Mouse (Mus musculus) embryonic facial prominence, embryonic 12.5 days (tissue): ENCODE measurements around the gene Fgd6. TPM values are rescaled to one million over a fixed set of nuclear protein-coding genes. Genes with fewer than 3 reads are reported as not detected.

Source experiments
- ATAC-seq: fragments of 200-750 bp; cut with Nextera tagmentation; 2 replicates; pipeline ENCODE4 v1.8.0; 2017; ENCODE audit not compliant: insufficient number of reproducible peaks, insufficient read depth, low FRiP score, low TSS enrichment
- H3K27ac ChIP-seq: fragments of 300-500 bp; sonication (generic); 2 replicates; pipeline ENCODE4 v1.5.1; 2016; ENCODE audit warnings: mild to moderate bottlenecking
- H3K27me3 ChIP-seq: fragments of 300-500 bp; sonication (generic); 2 replicates; pipeline ENCODE4 v1.6.1; 2016; ENCODE audit warnings: mild to moderate bottlenecking, moderate library complexity
- H3K36me3 ChIP-seq: fragments of 300-500 bp; sonication (generic); 2 replicates; pipeline ENCODE4 v1.6.1; 2016; ENCODE audit warnings: mild to moderate bottlenecking
- H3K4me1 ChIP-seq: fragments of 300-500 bp; sonication (generic); 2 replicates; pipeline ENCODE4 v1.6.1; 2016
- H3K4me2 ChIP-seq: fragments of 300-500 bp; sonication (generic); replicated peaks from 2 replicates; pipeline ENCODE4 v1.6.1; 2016; ENCODE audit warnings: mild to moderate bottlenecking, moderate library complexity
- H3K4me3 ChIP-seq: fragments of 300-500 bp; sonication (generic); 2 replicates; pipeline ENCODE4 v1.5.1; 2016; ENCODE audit warnings: mild to moderate bottlenecking
- H3K9ac ChIP-seq: fragments of 300-500 bp; sonication (generic); 2 replicates; pipeline ENCODE4 v1.6.1; 2016; ENCODE audit warnings: mild to moderate bottlenecking, moderate library complexity
- H3K9me3 ChIP-seq: fragments of 300-500 bp; sonication (generic); 2 replicates; pipeline ENCODE4 v1.6.1; 2016; ENCODE audit warnings: mild to moderate bottlenecking, moderate library complexity
- WGBS: fragments of 180-500 bp; shearing (Covaris S2); methylation state at CpG from one replicate; pipeline ENCODE4 v1.1.7; 2016; 5-methylcytosine and 5-hydroxymethylcytosine counted together
- polyA plus RNA-seq: library from polyadenylated mRNA; unstranded; fragments of >200 nt; fragmentation: Nextera tagmentation; extraction: Ambion mirVana; gene quantifications from 2 replicates; pipeline ENCODE4 v1.2.1, GENCODE M21; 2016

Gene Fgd6
- polyA plus RNA-seq, 1 experiment from 2014 or later = 4.0 TPM

GRCm38 (mm10) chr10:94144581-94144980 lies 108.8 kb downstream of the Fgd6 start:
- no peak for ATAC-seq
- Histone ChIP-seq H3K27me3 (no peaks in the 10 kb centered on the region), H3K9me3 (no peaks in the 10 kb centered on the region), H3K27ac (no peak overlapping the region), H3K4me2 (no peak overlapping the region), H3K9ac (no peak overlapping the region), H3K4me1 (peaks cover 26% of the 10 kb centered on the region), H3K4me3 (no peak overlapping the region), H3K36me3 (peaks cover 5% of the 10 kb centered on the region; the same call in 1 of the 2 replicates)
- 81% methylated on average over 5 of the region's 5 CpGs for WGBS

GRCm38 (mm10) chr10:94147391-94147755 lies 111.6 kb downstream of the Fgd6 start:
- Histone ChIP-seq H3K36me3 (no peaks in the 10 kb centered on the region), H3K9me3 (no peaks in the 10 kb centered on the region), H3K4me2 (peak overlapping the region; percentile 63), H3K9ac (peak overlapping the region; percentile 89), H3K27me3 (no peaks in the 10 kb centered on the region), H3K27ac (peak overlapping the region; percentile 86), H3K4me3 (peak overlapping the region; percentile 91), H3K4me1 (peaks cover 14% of the 10 kb centered on the region)
- no peak for ATAC-seq
- WGBS = 9% methylated on average over 8 of the region's 8 CpGs

- Histone ChIP-seq H3K27ac (peak within 1 kb of the TSS; percentile 86), H3K4me2 (peak within 1 kb of the TSS; percentile 63), H3K36me3 (no peaks in the 10 kb centered on the region), H3K9ac (peak within 1 kb of the TSS; percentile 89), H3K9me3 (no peaks in the 10 kb centered on the region), H3K4me3 (peak within 1 kb of the TSS; percentile 91), H3K27me3 (no peaks in the 10 kb centered on the region), H3K4me1 (peaks cover 14% of the 10 kb centered on the region)
- WGBS = 1% methylated on average over 64 of the region's 64 CpGs
- peak; percentile 78 for ATAC-seq
Measured at GRCm38 (mm10) chr10:94147756-94148531, 112.1 kb downstream of the Fgd6 start, which contains the start of gene Nr2c1. Nr2c1 (plus strand) TSS chr10:94148023.

GRCm38 (mm10) chr10:94151488-94151887 lies 115.7 kb downstream of the Fgd6 start:
- 52% methylated on average over 4 of the region's 4 CpGs for WGBS
- Histone ChIP-seq H3K27me3 (no peaks in the 10 kb centered on the region), H3K27ac (no peak overlapping the region), H3K4me1 (peaks cover 14% of the 10 kb centered on the region), H3K9me3 (no peaks in the 10 kb centered on the region), H3K36me3 (peaks cover 4% of the 10 kb centered on the region; the same call in 1 of the 2 replicates), H3K9ac (no peak overlapping the region), H3K4me3 (no peak overlapping the region), H3K4me2 (no peak overlapping the region)
- no peak for ATAC-seq

- peaks cover 12% of the 10 kb centered on the region for H3K4me1 ChIP-seq
- H3K27ac ChIP-seq = no peak overlapping the region
- no peak overlapping the region for H3K9ac ChIP-seq
- no peak overlapping the region for H3K4me3 ChIP-seq
- H3K36me3 ChIP-seq = peaks cover 14% of the 10 kb centered on the region
- H3K4me2 ChIP-seq = no peak overlapping the region
- no peaks in the 10 kb centered on the region for H3K27me3 ChIP-seq
- no peak for ATAC-seq
- no peaks in the 10 kb centered on the region for H3K9me3 ChIP-seq
Measured at GRCm38 (mm10) chr10:94153841-94154240, 118.0 kb downstream of the Fgd6 start.

GRCm38 (mm10) chr10:94158962-94159361 lies 123.2 kb downstream of the Fgd6 start:
- Histone ChIP-seq H3K4me3 (no peak overlapping the region), H3K9ac (no peak overlapping the region), H3K27ac (no peak overlapping the region), H3K27me3 (no peaks in the 10 kb centered on the region), H3K36me3 (peaks cover 46% of the 10 kb centered on the region), H3K4me1 (no peaks in the 10 kb centered on the region), H3K9me3 (no peaks in the 10 kb centered on the region), H3K4me2 (no peak overlapping the region)
- 86% methylated on average over 6 of the region's 6 CpGs for WGBS
- ATAC-seq = no peak

GRCm38 (mm10) chr10:94159406-94159805 lies 123.6 kb downstream of the Fgd6 start:
- Histone ChIP-seq H3K4me3 (no peak overlapping the region), H3K4me1 (no peaks in the 10 kb centered on the region)
- 88% methylated on average over 4 of the region's 4 CpGs for WGBS

GRCm38 (mm10) chr10:94161051-94161765 lies 125.4 kb downstream of the Fgd6 start:
- no peaks in the 10 kb centered on the region for H3K27me3 ChIP-seq
- H3K4me2 ChIP-seq = no peak overlapping the region
- no peaks in the 10 kb centered on the region for H3K9me3 ChIP-seq
- H3K4me3 ChIP-seq = no peak overlapping the region
- WGBS = 89% methylated on average over 5 of the region's 5 CpGs
- H3K4me1 ChIP-seq = no peaks in the 10 kb centered on the region
- H3K9ac ChIP-seq = no peak overlapping the region
- H3K27ac ChIP-seq = no peak overlapping the region
- ATAC-seq = no peak
- peaks cover 61% of the 10 kb centered on the region for H3K36me3 ChIP-seq

More at GRCm38 (mm10) chr10:94159406-94159805, 123.6 kb downstream of the Fgd6 start:
- Histone ChIP-seq H3K4me2 (no peak overlapping the region), H3K36me3 (peaks cover 50% of the 10 kb centered on the region), H3K27ac (no peak overlapping the region), H3K9ac (no peak overlapping the region), H3K9me3 (no peaks in the 10 kb centered on the region), H3K27me3 (no peaks in the 10 kb centered on the region)
- ATAC-seq = no peak

- no peaks in the 10 kb centered on the region for H3K9me3 ChIP-seq
- H3K36me3 ChIP-seq = peaks cover 65% of the 10 kb centered on the region
- no peaks in the 10 kb centered on the region for H3K4me1 ChIP-seq
- H3K27me3 ChIP-seq = no peaks in the 10 kb centered on the region
- WGBS = 92% methylated on average over 7 of the region's 7 CpGs
- H3K4me2 ChIP-seq = no peak overlapping the region
- H3K4me3 ChIP-seq = no peak overlapping the region
- H3K9ac ChIP-seq = no peak overlapping the region
- H3K27ac ChIP-seq = no peak overlapping the region
- ATAC-seq = no peak
Measured at GRCm38 (mm10) chr10:94162031-94162430, 126.2 kb downstream of the Fgd6 start.

- ATAC-seq = no peak
- Histone ChIP-seq H3K36me3 (peaks cover 71% of the 10 kb centered on the region), H3K27me3 (no peaks in the 10 kb centered on the region), H3K9me3 (no peaks in the 10 kb centered on the region), H3K9ac (no peak overlapping the region), H3K4me3 (no peak overlapping the region), H3K4me2 (no peak overlapping the region), H3K27ac (no peak overlapping the region), H3K4me1 (no peaks in the 10 kb centered on the region)
- 87% methylated on average over 5 of the region's 5 CpGs for WGBS
Measured at GRCm38 (mm10) chr10:94164104-94164845, 128.5 kb downstream of the Fgd6 start.

- Histone ChIP-seq H3K4me2 (no peak overlapping the region), H3K4me3 (no peak overlapping the region), H3K9me3 (peaks cover 6% of the 10 kb centered on the region; the same call in 1 of the 2 replicates), H3K27ac (no peak overlapping the region), H3K27me3 (no peaks in the 10 kb centered on the region), H3K4me1 (no peaks in the 10 kb centered on the region), H3K36me3 (peaks cover 72% of the 10 kb centered on the region), H3K9ac (no peak overlapping the region)
- WGBS = 90% methylated on average over 16 of the region's 16 CpGs
- ATAC-seq = no peak
Measured at GRCm38 (mm10) chr10:94165426-94165825, 129.6 kb downstream of the Fgd6 start.
